8 mouse cellular contexts compared by ENCODE assay signal in genomic region chr7:68127799-68128261, GRCm38 (mm10).
DNase-seq lines count a peak whose midpoint lies in the region; ATAC-seq and TF ChIP-seq lines count a peak whose summit lies in the region.

No protein-coding gene starts in this region.

- peaks cover 40% of the 10 kb centered on the region for H3K4me1 ChIP-seq in embryonic facial prominence, embryonic 12.5 days
- peaks cover 36% of the 10 kb centered on the region for H3K4me1 ChIP-seq in heart, postnatal 0 days (ENCODE audit: control insufficient read depth, insufficient read depth)
- peaks cover 15 to 23% of the 10 kb centered on the region in 2 experiments for H3K4me1 ChIP-seq in liver, embryonic 14.5 days (replicated peaks; ENCODE audit: control insufficient read depth in 2 of 2, insufficient read depth in 2 of 2, low read length in 1 of 2)

- TF ChIP-seq CTCF in heart, postnatal 0 days (IDR thresholded peaks at IDR 0.05; ENCODE audit: low read depth): peak; percentile 71
- peak; percentile 72 for TF ChIP-seq CTCF in liver, embryonic 14.5 days (IDR thresholded peaks at IDR 0.05; ENCODE audit: low read depth)

- H3K36me3 ChIP-seq in embryonic facial prominence, embryonic 12.5 days: no peaks in the 10 kb centered on the region
- no peaks in the 10 kb centered on the region for H3K36me3 ChIP-seq in heart, postnatal 0 days (replicated peaks; ENCODE audit: control insufficient read depth, insufficient read depth, low read length)
- no peaks in the 10 kb centered on the region for H3K36me3 ChIP-seq in liver, embryonic 14.5 days (replicated peaks; ENCODE audit: control insufficient read depth, insufficient read depth, low read depth)

- H3K4me2 ChIP-seq in embryonic facial prominence, embryonic 12.5 days (replicated peaks): peak overlapping the region; percentile 73
- H3K4me2 ChIP-seq in heart, postnatal 0 days (ENCODE audit: low read depth, low read length): peak overlapping the region; percentile 85
- H3K4me2 ChIP-seq in liver, embryonic 14.5 days (ENCODE audit: low read depth): peak overlapping the region; percentile 89

- peak; percentile 31 for DNase-seq in adrenal gland, adult 8-10 months
- peak; percentile 83 for DNase-seq in heart, postnatal 0 days (ENCODE audit: low spot score)
- peak; percentile 70 for DNase-seq in kidney, postnatal 10 days
- no peak for DNase-seq in liver, embryonic 14.5 days (ENCODE audit: low read depth in 3 of 3, low spot score in 3 of 3)
- DNase-seq in natural killer cell, adult 2 months (ENCODE audit: low spot score in 2 of 2): peak; percentile 20 to 38
- DNase-seq in thymus, postnatal 14 days: peak; percentile 58

- no peak overlapping the region for H3K9ac ChIP-seq in embryonic facial prominence, embryonic 12.5 days
- H3K9ac ChIP-seq in heart, postnatal 0 days (replicated peaks; ENCODE audit: low read depth, low read length): no peak overlapping the region
- peak overlapping the region; percentile 57 for H3K9ac ChIP-seq in liver, embryonic 14.5 days (replicated peaks)

- no peaks in the 10 kb centered on the region for H3K27me3 ChIP-seq in embryonic facial prominence, embryonic 12.5 days
- no peaks in the 10 kb centered on the region for H3K27me3 ChIP-seq in heart, postnatal 0 days (ENCODE audit: control insufficient read depth, insufficient read depth, low read length)
- no peaks in the 10 kb centered on the region; the same call in none of the 2 replicates for H3K27me3 ChIP-seq in liver, embryonic 14.5 days (ENCODE audit: control insufficient read depth, insufficient read depth, low read length)

- no peaks in the 10 kb centered on the region for H3K9me3 ChIP-seq in embryonic facial prominence, embryonic 12.5 days
- H3K9me3 ChIP-seq in heart, postnatal 0 days (replicated peaks; ENCODE audit: control insufficient read depth, low read length): no peaks in the 10 kb centered on the region
- no peaks in the 10 kb centered on the region for H3K9me3 ChIP-seq in liver, embryonic 14.5 days (ENCODE audit: control insufficient read depth, low read length)

- peak; percentile 44 for ATAC-seq in CD4-positive, CD25-positive, alpha-beta regulatory T cell, adult 4 months
- ATAC-seq in embryonic facial prominence, embryonic 12.5 days (ENCODE audit: insufficient number of reproducible peaks, insufficient read depth, low FRiP score, low TSS enrichment): no peak
- ATAC-seq in heart, postnatal 0 days (ENCODE audit: insufficient read depth, low read depth): peak; percentile 13; the same call in 1 of the 2 replicates
- ATAC-seq in liver, embryonic 14.5 days (ENCODE audit: insufficient read depth): no peak

- WGBS in embryonic facial prominence, embryonic 12.5 days: 39% methylated on average over 6 of the region's 6 CpGs
- WGBS in heart, postnatal 0 days: 25% methylated on average over 6 of the region's 6 CpGs
- 26% methylated on average over 6 of the region's 6 CpGs for WGBS in liver, embryonic 14.5 days (ENCODE audit: insufficient replicate concordance)

- no peak for TF ChIP-seq EP300 in heart, postnatal 0 days (IDR thresholded peaks at IDR 0.05; ENCODE audit: low read depth)
- TF ChIP-seq EP300 in liver, embryonic 14.5 days (IDR thresholded peaks at IDR 0.05; ENCODE audit: low read depth): no peak

- H3K4me3 ChIP-seq in embryonic facial prominence, embryonic 12.5 days: no peak overlapping the region
- H3K4me3 ChIP-seq in heart, postnatal 0 days (ENCODE audit: low read depth, low read length): no peak overlapping the region
- peak overlapping the region in 1 of 2 experiments; percentile 72; a peak in 1 of 4 replicates for H3K4me3 ChIP-seq in liver, embryonic 14.5 days (ENCODE audit: insufficient read depth in 1 of 2, low read depth in 2 of 2, low read length in 2 of 2)

- peak overlapping the region; percentile 84; the same call in 1 of the 2 replicates for H3K27ac ChIP-seq in embryonic facial prominence, embryonic 12.5 days
- peak overlapping the region; percentile 91 for H3K27ac ChIP-seq in heart, postnatal 0 days (ENCODE audit: low read depth)
- H3K27ac ChIP-seq in liver, embryonic 14.5 days: peak overlapping the region; percentile 92

Comparison
In these comparisons a context has a peak if more than half of its experiments do, and no peak if none do; other contexts are left out.
1. ATAC-seq: peak in CD4-positive, CD25-positive, alpha-beta regulatory T cell, adult 4 months (single experiment) and heart, postnatal 0 days (single experiment); none in embryonic facial prominence, embryonic 12.5 days (single experiment) and liver, embryonic 14.5 days (single experiment).
2. DNase-seq: peak in adrenal gland, adult 8-10 months (single experiment), heart, postnatal 0 days (single experiment), kidney, postnatal 10 days (single experiment), natural killer cell, adult 2 months (2 of 2) and thymus, postnatal 14 days (single experiment); none in liver, embryonic 14.5 days (0 of 3).
3. Peak in every context shown above with its lines, with median percentiles within 50 percentile points of each other: H3K27ac ChIP-seq and H3K4me2 ChIP-seq.